Mouse (Mus musculus) CH12.LX (cell line): ENCODE results near the gene Ndufa8. TPM values are rescaled to one million over a fixed set of nuclear protein-coding genes. Genes with fewer than 3 reads are reported as not detected.

Experiments used
- DNase-seq: peaks from one replicate; pipeline ENCODE4 v3.0.0-alpha.2; 2013; ENCODE audit errors: extremely low read depth
- H3K27ac ChIP-seq: 2 replicates; pipeline ENCODE4 v1.5.1; 2012; ENCODE audit warnings: low read depth, mild to moderate bottlenecking, control low read depth, moderate library complexity; ENCODE audit not compliant: insufficient read depth
- H3K27me3 ChIP-seq: replicated peaks from 2 replicates; pipeline ENCODE3; 2012; ENCODE audit warnings: inconsistent platforms
- H3K36me3 ChIP-seq, 2 experiments: replicated peaks in 1 of 2; 2 replicates each; pipeline versions ENCODE3 to v1.6.1; 2012; ENCODE audit warnings: inconsistent platforms in 1 of 2, low read length in 1 of 2, mild to moderate bottlenecking in 1 of 2, mixed read lengths in 1 of 2, moderate library complexity in 1 of 2; ENCODE audit not compliant: control insufficient read depth in 1 of 2, insufficient read depth in 1 of 2
- H3K4me1 ChIP-seq, 2 experiments: 2 replicates each; pipeline ENCODE4 v1.6.1; 2012; ENCODE audit warnings: inconsistent platforms in 1 of 2, moderate library complexity in 1 of 2; ENCODE audit not compliant: insufficient read depth in 2 of 2, control insufficient read depth in 1 of 2
- H3K4me2 ChIP-seq: 2 replicates; pipeline ENCODE4 v1.6.1; 2012; ENCODE audit warnings: low read depth, mild to moderate bottlenecking, control low read depth; ENCODE audit not compliant: poor library complexity, insufficient read depth, severe bottlenecking
- H3K4me3 ChIP-seq, 3 experiments: fragments of 150-350 bp in 1 of 3; sonication (generic) in 1 of 3; replicated peaks in 1 of 3; 2 replicates each; pipeline versions ENCODE3 to v1.5.1; 2011 to 2012; ENCODE audit warnings: low read depth in 2 of 3, low read length in 2 of 3, mild to moderate bottlenecking in 2 of 3, moderate library complexity in 2 of 3, control low read depth in 1 of 3, improper control_type of control experiment in 1 of 3, inconsistent platforms in 1 of 3, mixed read lengths in 1 of 3; ENCODE audit not compliant: poor library complexity in 1 of 3
- H3K79me2 ChIP-seq: replicated peaks from 2 replicates; pipeline ENCODE4 v1.6.1; 2012; ENCODE audit warnings: mild to moderate bottlenecking, moderate library complexity; ENCODE audit not compliant: control insufficient read depth, poor library complexity, insufficient read depth, severe bottlenecking; ENCODE audit errors: extremely low read depth
- H3K9ac ChIP-seq: 2 replicates; pipeline ENCODE4 v1.6.1; 2012; ENCODE audit warnings: low read depth, mild to moderate bottlenecking, control low read depth, moderate library complexity; ENCODE audit not compliant: insufficient read depth
- H3K9me3 ChIP-seq: replicated peaks from 2 replicates; pipeline ENCODE3; 2012; ENCODE audit warnings: low read length, inconsistent platforms, mixed read lengths
- BHLHE40 ChIP-seq: IDR thresholded peaks from 2 replicates; pipeline ENCODE4 v1.6.1; 2011; ENCODE audit warnings: mild to moderate bottlenecking, low read depth, low read length, improper control_type of control experiment
- E2F4 ChIP-seq: IDR thresholded peaks from 2 replicates; pipeline ENCODE4 v1.6.1; 2011; ENCODE audit warnings: low read depth, low read length, improper control_type of control experiment; ENCODE audit not compliant: insufficient replicate concordance
- EP300 ChIP-seq: IDR thresholded peaks from 2 replicates; pipeline ENCODE4 v1.6.1; 2011; ENCODE audit warnings: low read length, improper control_type of control experiment
- GABPA ChIP-seq: IDR thresholded peaks from 2 replicates; pipeline ENCODE4 v1.6.1; 2012; ENCODE audit warnings: low read depth, low read length, improper control_type of control experiment, inconsistent platforms; ENCODE audit not compliant: insufficient replicate concordance
- JUN ChIP-seq: IDR thresholded peaks from 2 replicates; pipeline ENCODE4 v1.6.1; 2011; ENCODE audit warnings: low read depth, mild to moderate bottlenecking, low read length, improper control_type of control experiment, moderate library complexity; ENCODE audit not compliant: insufficient read depth
- KAT2A ChIP-seq: IDR thresholded peaks from 2 replicates; pipeline ENCODE4 v1.6.1; 2012; ENCODE audit warnings: low read length, improper control_type of control experiment, inconsistent platforms; ENCODE audit not compliant: insufficient replicate concordance
- MAFK ChIP-seq: IDR thresholded peaks from 2 replicates; pipeline ENCODE4 v1.6.1; 2011; ENCODE audit warnings: low read length, improper control_type of control experiment; ENCODE audit not compliant: insufficient replicate concordance
- MEF2A ChIP-seq: IDR thresholded peaks from 2 replicates; pipeline ENCODE4 v1.6.1; 2014; ENCODE audit warnings: low read depth, mild to moderate bottlenecking, inconsistent platforms, low read length, improper control_type of control experiment, borderline replicate concordance
- PAX5 ChIP-seq: IDR thresholded peaks from 2 replicates; pipeline ENCODE4 v1.6.1; 2012; ENCODE audit warnings: low read length, inconsistent platforms, mixed read lengths
- POLR2AphosphoS2 ChIP-seq: IDR thresholded peaks from 2 replicates; pipeline ENCODE4 v1.6.1; 2011; ENCODE audit warnings: low read depth, low read length, improper control_type of control experiment
- RAD21 ChIP-seq: IDR thresholded peaks from 2 replicates; pipeline ENCODE4 v1.6.1; 2011; ENCODE audit warnings: low read depth, mild to moderate bottlenecking, low read length, improper control_type of control experiment, moderate library complexity
- RCOR1 ChIP-seq: conservative IDR thresholded peaks from 2 replicates; pipeline ENCODE4 v1.6.1; 2012; ENCODE audit warnings: low read depth, mild to moderate bottlenecking, inconsistent platforms, low read length, improper control_type of control experiment
- SMC3 ChIP-seq: IDR thresholded peaks from 2 replicates; pipeline ENCODE4 v1.6.1; 2011; ENCODE audit warnings: low read depth, low read length, improper control_type of control experiment
- TCF12 ChIP-seq: IDR thresholded peaks from 2 replicates; pipeline ENCODE4 v1.6.1; 2014; ENCODE audit warnings: low read depth, mild to moderate bottlenecking, inconsistent platforms, low read length, improper control_type of control experiment
- USF1 ChIP-seq: IDR thresholded peaks from 2 replicates; pipeline ENCODE4 v1.6.1; 2014; ENCODE audit warnings: low read depth, mild to moderate bottlenecking, inconsistent platforms, low read length, improper control_type of control experiment
- ZKSCAN1 ChIP-seq: IDR thresholded peaks from 2 replicates; pipeline ENCODE4 v1.6.1; 2012; ENCODE audit warnings: low read depth, inconsistent platforms, low read length, improper control_type of control experiment, borderline replicate concordance
- ZMIZ1 ChIP-seq: IDR thresholded peaks from 2 replicates; pipeline ENCODE4 v1.6.1; 2012; ENCODE audit warnings: low read depth, mild to moderate bottlenecking, inconsistent platforms, low read length, improper control_type of control experiment
- dilution Hi-C: fragments of 300-500 bp; cut with MboI; formaldehyde crosslinking; loops from 2 replicates; pipeline ENCODE4 v1.14.3; 2020; ENCODE audit warnings: low sequenced_read_pairs; ENCODE audit not compliant: extremely low pct_unique_long_range_greater_than_20kb, extremely low pct_ligation_motif_present
- in situ Hi-C: fragments of 300-500 bp; cut with MboI; formaldehyde crosslinking; loops from 3 replicates; pipeline ENCODE4 v1.14.3; 2019; ENCODE audit warnings: low sequenced_read_pairs, low pct_ligation_motif_present, low pct_unique_long_range_greater_than_20kb, mixed read lengths
- polyA plus RNA-seq: library from polyadenylated mRNA; unstranded; fragments of >175 nt; gene quantifications from 2 replicates; pipeline ENCODE4 v1.2.1, GENCODE M21; 2012; ENCODE audit warnings: low read depth; ENCODE audit not compliant: insufficient read length
- total RNA-seq, 2 experiments: library from RNA; depleted of rRNA; stranded (reverse); fragments of 300-350 nt in 1 of 2; fragments of >200 nt in 1 of 2; gene quantifications; 2 replicates each; pipeline ENCODE4 v1.2.3; 2012 to 2014

The Ndufa8 gene
- total and polyA plus RNA-seq, 3 experiments: 111 to 179 (median 119) TPM

DNA sequence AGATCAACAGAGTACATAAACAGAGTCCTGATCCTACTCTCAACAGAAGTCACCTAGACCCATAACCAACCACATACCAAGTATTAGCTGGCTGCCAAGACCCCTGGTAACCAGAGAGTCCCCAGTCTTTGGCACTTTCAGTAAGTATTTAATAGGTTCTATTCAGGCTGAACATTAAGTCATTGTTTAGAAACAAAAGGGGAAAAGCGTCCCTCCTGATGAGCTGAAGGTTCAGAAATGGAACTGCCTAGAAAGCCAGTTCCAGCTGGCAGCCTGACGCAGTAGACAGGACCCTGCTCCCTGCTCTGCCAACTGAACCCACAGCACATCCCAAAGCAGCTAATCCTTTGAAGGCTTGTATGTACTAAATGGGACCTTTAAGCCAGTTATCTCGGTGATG, 40.0 kb upstream of the Ndufa8 start:
- Histone ChIP-seq H3K9ac (no peak overlapping the region), H3K4me2 (no peak overlapping the region), H3K27ac (no peak overlapping the region), H3K4me3 (no peak overlapping the region), H3K79me2 (no peaks in the 10 kb centered on the region), H3K9me3 (no peaks in the 10 kb centered on the region), H3K4me1 (peaks cover 0 to 14% of the 10 kb centered on the region in 2 experiments; a peak in 2 of 4 replicates), H3K36me3 (no peaks in the 10 kb centered on the region), H3K27me3 (peaks cover 82% of the 10 kb centered on the region)
- TF ChIP-seq ZMIZ1 (no peak), SMC3 (no peak), MEF2A (no peak), USF1 (no peak), GABPA (no peak), BHLHE40 (no peak), JUN (no peak), EP300 (no peak)
- DNase-seq: no peak
- in situ Hi-C loops (no loop called here), dilution Hi-C loops (no loop called here)

DNA sequence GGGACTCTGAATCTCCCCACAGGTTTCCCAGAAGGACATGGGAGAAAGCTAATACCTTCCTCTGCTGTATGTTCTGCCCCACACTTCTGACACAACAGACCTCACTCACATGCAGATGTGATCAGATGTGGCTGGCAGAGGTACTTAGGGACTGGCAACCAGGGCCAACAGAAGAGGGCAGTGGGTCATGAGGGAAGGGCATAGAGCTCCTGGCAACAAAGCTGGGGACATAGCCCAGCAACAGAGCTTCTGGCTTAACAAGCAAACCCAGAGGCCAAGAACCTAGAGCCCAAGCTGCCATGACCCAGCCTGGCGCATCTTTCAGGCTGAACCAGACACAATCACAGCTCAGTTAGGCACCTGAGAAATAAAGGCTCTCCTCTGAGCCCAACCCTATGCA, 35.8 kb upstream of the Ndufa8 start:
- Histone ChIP-seq H3K79me2 (no peaks in the 10 kb centered on the region), H3K4me2 (no peak overlapping the region), H3K9me3 (no peaks in the 10 kb centered on the region), H3K4me1 (no peaks in the 10 kb centered on the region), H3K27me3 (peaks cover 76% of the 10 kb centered on the region), H3K4me3 (no peak overlapping the region), H3K27ac (no peak overlapping the region), H3K9ac (no peak overlapping the region), H3K36me3 (no peaks in the 10 kb centered on the region)
- in situ Hi-C loops: no loop called here
- TF ChIP-seq RCOR1: no peak
- no peak for TF ChIP-seq KAT2A
- no peak for TF ChIP-seq MAFK
- TF ChIP-seq E2F4: no peak
- no peak for TF ChIP-seq TCF12
- TF ChIP-seq PAX5: no peak
- no peak for TF ChIP-seq POLR2AphosphoS2
- TF ChIP-seq ZKSCAN1: no peak
- no peak for TF ChIP-seq RAD21
- TF ChIP-seq EP300: no peak
- dilution Hi-C loops: no loop called here
- no peak for DNase-seq
